Mouse (Mus musculus) heart, adult 8-10 months (tissue): ENCODE measurements around the gene Ppm1h. TPM values are rescaled to one million over a fixed set of nuclear protein-coding genes. Genes with fewer than 3 reads are reported as not detected.
"Not testable (repeated sequence)": the region's sequence is repeated elsewhere in the genome, so short reads cannot be mapped to it uniquely, and the experiment has no call there.

Source experiments
- DNase-seq: peaks from one replicate; pipeline ENCODE4 v3.0.0; 2022; ENCODE audit warnings: low spot score
- total RNA-seq, 4 experiments: library from RNA; stranded (reverse); gene quantifications; 2 replicates each; pipeline ENCODE4 v1.2.4; 2022

Ppm1h gene
- total RNA-seq, 4 experiments from 2014 or later = 6.8 to 9.4 (median 7.2) TPM

- DNase-seq = peak; percentile 57
Measured at GRCm38 (mm10) chr10:122891461-122891860, 212.9 kb downstream of the Ppm1h start.

GRCm38 (mm10) chr10:122894555-122895069 lies 216.1 kb downstream of the Ppm1h start:
- DNase-seq = peak; percentile 82

DNA sequence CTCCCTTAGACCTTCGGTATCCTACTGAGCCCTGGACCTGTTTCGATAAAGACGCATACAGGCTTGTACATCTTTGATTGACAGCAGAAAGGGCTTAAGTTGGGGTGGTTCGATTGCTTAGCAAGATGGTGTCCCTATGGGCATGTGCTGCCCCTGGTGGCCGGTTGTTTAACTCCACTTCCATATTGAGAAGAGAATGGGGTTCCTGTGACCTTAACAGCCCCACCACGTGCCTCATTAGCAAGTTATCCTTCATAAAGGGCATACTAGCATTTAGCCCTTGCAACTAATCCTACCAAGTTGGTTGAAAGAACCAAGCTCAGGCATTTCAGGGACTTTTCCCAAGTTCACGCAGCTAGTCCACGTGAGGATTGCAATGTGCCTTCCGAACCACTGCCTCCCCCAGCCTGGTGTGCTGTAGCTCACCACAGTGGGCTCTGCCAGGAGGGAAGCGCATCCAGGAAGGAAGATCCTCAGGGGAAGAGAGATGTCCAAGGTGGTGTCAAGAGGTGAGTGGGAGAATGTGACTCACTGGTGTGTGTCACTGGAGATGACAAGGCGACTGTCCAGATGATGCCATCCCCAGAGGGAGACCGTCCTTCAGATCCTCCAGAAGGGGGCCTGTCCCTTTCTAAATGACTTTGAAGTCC lies 216.7 kb downstream of the Ppm1h start:
- DNase-seq = no peak

DNA sequence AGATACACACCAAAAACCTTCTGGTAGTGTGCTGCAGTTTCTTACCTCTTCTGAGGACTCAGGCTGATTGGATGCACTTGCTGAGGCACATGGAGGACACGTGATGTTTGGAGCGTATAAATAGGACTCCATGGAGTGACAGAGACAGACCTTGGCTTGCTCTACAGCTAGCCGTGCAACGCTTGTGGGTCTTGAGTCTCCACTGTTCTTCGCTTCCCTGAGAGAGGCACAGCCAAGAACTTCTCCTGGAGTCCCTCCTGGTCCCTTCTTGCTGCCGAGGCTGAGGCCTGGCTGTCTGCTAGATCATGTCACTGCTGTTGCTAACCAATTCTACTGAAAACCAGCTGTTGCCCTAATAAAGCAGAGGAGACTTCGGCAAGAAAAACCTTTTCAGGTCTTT lies 221.4 kb downstream of the Ppm1h start:
- DNase-seq = no peak

DNA sequence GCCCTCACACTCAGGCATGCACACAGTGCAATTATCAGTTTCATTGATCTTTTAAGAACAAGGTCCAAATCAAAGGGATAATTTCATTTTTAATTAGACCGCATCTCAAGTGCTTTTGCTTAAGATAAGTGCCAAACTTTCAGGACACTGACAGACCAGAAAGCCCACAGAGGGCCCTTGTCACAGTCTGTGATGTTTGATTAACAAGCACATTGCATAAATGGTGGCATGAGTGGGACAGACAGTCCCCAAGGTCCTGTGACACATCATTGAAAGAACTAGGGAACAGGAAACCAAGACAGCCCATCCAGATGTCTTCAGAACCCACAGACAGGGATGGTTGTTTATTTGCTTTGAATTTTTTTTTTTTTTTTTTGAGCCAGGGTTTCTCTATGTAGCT lies 221.9 kb downstream of the Ppm1h start:
- DNase-seq = no peak

- no peak for DNase-seq
Measured at GRCm38 (mm10) chr10:122901379-122901778, 222.8 kb downstream of the Ppm1h start.

- no peak for DNase-seq
Measured at GRCm38 (mm10) chr10:122909406-122910032, 231.0 kb downstream of the Ppm1h start.

DNA sequence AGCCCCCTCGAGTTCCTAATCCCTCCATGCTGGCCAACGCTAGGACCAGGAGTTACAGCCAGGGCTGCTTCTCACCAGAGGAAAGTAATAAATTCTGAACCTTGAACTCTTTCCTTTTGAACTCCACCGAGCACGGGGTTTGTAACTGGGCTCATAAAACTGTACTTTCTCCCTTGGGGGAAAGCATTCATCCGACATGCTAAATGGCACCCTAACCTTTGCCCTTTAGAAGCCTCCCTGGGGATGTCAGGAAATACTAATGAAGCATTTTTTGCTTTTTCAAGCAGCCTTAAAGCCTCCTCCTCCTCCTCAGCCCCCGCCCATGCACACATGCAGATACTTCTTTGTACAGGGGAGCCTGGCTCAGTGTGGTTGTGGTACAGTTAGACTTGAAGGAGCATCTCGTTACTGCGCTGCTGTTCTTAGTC lies 232.2 kb downstream of the Ppm1h start:
- DNase-seq = no peak

DNA sequence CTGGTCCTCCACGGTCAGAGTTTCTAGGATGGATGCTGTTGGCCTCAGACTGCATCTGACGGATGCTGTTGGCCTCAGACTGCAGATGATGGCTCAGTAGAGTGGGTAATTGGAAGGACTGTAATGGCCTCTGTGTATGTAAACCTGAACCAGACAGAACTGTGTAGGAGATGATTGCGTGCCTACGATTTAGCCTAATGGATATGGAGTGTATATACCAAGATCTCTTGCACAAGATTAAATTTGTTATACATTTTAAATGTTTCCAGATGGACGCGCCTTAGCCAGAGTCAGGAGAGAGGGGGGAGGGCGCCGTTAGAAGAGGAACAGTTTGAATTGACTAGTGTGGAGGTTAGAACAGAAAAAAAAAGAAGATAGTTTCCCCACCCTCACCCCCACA lies 233.1 kb downstream of the Ppm1h start:
- DNase-seq = no peak

DNA sequence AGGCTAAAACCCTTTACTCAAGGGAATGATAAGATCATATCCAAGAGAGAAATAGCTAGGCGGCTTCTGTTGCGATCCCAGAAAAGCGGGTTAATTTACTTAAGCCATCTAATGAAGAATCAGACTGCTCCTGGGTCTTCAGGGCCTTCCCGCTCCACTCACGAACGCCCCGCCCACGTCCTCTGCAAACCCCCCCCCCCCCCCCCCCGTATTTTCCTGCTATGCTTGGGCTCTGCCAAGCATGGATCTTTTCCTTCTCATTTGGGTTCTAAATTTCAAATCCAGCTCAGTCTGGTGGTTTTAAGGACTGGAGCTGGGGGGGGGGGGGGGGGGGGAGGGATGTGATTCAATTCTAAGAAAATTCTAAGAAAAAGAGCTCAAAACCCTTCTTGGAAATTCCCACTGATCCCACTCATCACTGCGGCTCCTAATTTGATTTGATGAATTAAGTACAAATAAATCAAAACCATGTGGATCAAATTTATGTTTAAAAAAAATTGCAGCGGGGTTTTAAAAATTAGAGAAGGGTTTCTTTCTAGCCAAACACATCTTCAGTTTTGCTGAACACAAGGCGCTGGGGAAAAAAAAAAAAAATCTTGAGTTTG lies 233.6 kb downstream of the Ppm1h start:
- DNase-seq = no peak

DNA sequence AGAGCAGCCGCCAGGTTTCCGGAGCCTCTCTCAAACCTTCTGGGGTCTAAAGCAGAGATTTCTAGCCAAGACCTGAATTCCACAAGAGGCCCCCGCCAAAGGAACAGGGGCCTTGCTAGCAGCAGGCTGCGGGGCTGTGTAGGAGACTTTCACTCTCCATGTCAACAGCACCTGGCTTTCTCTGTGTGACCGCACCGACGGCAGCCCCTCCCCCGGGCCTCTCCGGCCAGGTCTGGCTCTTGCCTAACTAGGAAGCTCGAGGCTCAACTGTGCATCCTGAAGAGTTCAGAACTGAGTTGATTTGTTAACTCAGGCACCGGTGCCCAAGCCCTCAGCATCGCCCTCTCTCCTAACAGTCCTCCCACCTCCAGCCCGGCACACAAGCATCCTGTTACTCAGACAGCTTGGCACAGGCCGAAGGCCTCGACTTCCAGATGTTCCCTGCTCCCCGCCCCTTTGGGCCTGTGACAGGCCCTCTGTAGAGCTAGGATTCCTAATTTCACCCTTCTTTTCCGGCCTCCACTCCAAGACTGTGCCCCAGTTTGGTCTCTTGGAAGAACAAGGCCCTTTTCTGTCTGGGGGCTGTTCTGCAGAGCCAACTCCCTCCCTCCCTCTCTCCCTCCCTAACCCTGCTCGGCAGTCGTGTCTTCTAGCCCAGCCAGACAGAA lies 234.3 kb downstream of the Ppm1h start:
- peak; percentile 80 for DNase-seq

- no peak for DNase-seq
Measured at GRCm38 (mm10) chr10:122913393-122913792, 234.8 kb downstream of the Ppm1h start.

DNA sequence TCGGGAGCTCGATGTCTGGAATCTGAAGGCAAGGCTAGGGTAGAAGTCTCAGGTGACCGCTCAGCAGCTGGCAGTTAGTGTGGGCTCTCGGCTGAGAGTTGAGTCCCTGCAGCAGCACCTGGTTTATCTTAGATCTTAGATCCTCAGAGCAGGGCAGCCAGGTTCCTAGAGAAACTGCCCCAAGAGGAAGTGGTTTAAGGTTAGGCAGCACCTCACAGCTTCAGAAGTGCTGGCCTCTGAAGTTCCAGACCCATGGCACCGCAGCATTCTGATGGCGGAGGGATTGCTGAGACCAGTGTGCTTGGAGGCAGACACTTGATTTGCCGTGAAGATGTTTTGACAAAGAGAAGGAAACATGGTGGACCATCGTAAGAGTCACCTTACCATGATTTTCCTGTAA lies 237.3 kb downstream of the Ppm1h start:
- no peak for DNase-seq

- no peak for DNase-seq
Measured at GRCm38 (mm10) chr10:122917648-122918324, 239.2 kb downstream of the Ppm1h start.

DNA sequence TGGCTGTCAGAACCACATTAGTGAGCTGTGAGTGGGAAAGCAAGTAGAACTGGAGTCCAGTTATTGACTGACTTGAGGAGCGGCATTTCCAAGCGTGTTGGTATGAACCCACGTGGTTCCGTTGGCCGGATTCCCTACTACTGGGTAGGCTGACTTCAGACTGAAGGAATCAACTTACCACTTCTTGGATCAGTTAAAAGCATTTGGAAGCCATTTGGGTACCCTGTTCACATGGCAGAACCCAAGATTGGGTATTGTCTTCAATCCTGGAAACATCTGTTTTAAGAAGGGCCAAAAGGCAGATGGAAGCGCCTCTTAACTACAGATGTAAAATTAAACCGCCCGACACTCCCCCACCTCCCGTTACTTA lies 239.7 kb downstream of the Ppm1h start:
- no peak for DNase-seq

DNA sequence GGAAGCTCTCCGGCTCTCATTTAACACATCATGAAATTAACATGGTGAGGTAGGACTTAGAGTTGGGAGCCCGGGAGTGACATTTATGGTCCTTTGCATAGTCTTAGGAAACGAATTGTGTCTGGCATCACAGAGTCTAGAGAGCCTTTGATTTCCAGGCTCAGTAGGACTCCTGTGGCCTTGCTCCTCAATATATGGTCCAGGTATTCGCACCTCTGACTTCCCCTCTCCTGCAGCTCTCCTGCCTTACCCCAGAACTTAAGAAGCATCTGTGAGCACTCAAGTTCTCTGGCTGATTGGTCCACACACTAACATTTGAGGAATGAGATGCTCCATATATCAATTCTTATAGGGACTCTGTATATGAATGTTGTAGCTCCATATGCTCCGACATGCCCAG lies 240.2 kb downstream of the Ppm1h start:
- DNase-seq = no peak

GRCm38 (mm10) chr10:122919416-122919815 lies 240.9 kb downstream of the Ppm1h start:
- no peak for DNase-seq

GRCm38 (mm10) chr10:122920218-122920795 lies 241.7 kb downstream of the Ppm1h start:
- DNase-seq = no peak

DNA sequence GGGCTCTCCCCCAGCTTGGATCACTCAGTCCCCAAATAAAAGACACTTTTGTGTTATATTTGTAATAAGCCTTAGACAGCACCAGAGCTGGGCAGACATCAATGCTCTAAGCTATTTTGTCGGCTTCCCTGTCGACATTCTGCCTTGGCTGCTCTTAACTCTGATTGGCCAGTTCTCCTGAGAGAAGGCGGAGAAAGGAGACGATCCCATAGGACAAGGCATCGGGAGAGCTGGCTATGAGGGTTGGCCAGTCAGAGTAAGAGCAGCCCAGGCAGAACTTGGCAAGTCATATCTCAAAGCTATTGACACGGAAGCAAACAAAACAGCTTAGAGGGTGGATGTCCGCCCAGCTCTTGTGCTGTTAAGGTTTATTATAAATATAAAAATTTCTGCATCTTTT lies 243.7 kb downstream of the Ppm1h start:
- DNase-seq = no peak

DNA sequence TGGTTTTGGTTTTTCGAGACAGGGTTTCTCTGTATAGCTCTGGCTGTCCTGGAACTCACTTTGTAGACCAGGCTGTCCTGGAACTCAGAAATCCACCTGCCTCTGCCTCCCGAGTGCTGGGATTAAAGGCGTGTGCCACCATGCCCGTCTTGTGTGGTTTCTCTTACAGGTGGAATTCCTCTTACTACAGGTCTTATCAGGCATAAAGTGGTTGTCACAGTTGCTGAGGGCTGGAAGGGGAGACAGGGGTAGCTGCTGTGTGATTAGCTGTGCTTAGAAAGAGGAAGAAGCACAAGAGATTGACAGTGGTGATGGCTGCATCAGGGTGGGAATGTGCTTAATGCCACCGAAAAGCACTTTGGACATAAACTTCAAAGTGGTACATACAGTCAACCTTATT lies 246.0 kb downstream of the Ppm1h start:
- not testable (repeated sequence) for DNase-seq

GRCm38 (mm10) chr10:122926275-122926674 lies 247.7 kb downstream of the Ppm1h start:
- no peak for DNase-seq

DNA sequence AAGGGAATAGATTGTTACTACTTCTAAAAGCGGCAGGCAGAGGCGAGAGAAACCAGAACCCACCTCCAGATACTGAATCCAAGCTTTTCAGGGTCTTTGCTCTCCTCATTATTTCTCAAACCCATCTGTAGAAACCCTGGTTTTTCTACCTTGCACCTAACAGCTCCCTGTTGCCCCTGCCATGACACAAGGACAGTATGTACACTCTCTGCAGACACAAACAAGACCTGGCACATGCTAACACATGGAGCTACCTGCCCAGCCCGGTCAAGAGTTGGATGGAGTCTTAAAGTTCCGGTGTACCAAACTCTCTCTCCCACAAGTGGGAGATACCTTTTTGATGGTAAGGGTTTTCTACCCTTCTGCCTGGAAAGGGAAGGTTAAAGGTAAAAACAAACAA lies 252.0 kb downstream of the Ppm1h start:
- no peak for DNase-seq
